Mouse (Mus musculus): ENCODE results near the gene Cdkn1a.

DNA sequence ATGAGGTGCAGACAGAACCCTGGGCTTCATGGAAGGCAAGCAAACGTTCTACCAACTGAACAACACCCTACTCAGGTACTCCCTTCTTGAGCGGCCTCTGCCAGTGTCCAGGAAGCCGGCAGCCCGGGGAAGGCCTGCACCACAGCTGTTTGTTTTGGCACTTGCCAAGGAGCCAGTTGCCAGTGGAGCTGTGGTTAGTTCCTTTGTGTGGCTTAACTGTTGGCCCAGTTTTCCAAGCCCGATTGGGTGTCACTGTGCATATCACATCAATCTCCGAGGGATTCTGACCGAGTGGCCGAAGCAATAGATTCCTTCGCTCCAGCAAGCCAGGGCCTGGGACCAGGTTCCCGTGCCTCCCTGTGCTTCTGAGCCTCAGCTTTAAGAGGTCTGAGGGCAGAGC, 32.8 kb upstream of the Cdkn1a start:
- TF ChIP-seq ZC3H11A (IDR thresholded peaks at IDR 0.05; ENCODE audit: low read depth, low read length) = no peak
- no peak for TF ChIP-seq POLR2A (IDR thresholded peaks at IDR 0.05; ENCODE audit: low read depth, low read length)
- no peak for TF ChIP-seq MAFK (IDR thresholded peaks at IDR 0.05; ENCODE audit: insufficient replicate concordance, low read length)
